Mouse (Mus musculus) liver, adult (tissue): ENCODE results near the gene Rho.

Source experiments
- GATA4 ChIP-seq: IDR thresholded peaks from 2 replicates; pipeline ENCODE4 v1.6.1; 2014; ENCODE audit warnings: mild to moderate bottlenecking, low read length; ENCODE audit not compliant: insufficient replicate concordance

The Rho gene

DNA sequence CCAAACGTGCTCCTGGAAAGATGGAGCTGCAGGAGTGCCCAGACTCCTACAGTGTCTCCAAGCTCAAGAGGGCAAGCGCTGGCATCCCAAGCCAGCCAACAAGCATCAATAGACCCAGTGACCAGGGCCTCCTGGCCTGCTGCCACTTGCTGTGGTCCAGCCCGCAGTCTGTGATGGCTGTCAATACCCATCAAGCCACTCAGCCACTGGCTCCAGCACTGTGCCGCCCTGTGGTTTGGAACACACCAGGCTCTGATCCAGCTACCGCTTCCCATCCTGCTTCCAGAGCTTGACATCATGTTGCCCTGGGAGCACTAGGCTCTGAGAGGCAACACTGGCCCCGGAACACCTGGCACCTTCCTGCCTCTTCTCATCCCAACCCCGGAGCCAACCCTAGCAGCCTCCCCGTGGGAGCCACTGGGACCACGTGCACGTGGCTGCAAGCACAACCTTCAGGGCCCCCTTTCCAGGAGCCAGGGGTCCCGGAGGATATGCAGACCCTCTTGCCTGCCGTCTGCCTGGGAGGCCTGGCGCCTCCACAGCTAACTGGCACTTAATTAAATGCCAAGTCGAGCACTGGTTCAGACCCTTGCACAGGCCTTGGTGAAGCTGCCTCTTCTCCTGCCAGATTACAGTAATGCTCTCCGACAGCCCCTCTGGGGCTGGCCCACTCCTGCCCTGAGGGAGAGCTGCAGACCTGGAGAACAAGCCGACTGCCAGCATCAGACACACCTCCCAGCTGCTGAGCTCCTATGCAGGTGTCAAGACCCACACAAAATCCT lies 42.5 kb downstream of the Rho start:
- no peak for TF ChIP-seq GATA4

GRCm38 (mm10) chr6:115975606-115976005 lies 44.1 kb downstream of the Rho start:
- TF ChIP-seq GATA4, result no peak

- TF ChIP-seq GATA4, result no peak
Observed at GRCm38 (mm10) chr6:115977810-115978209, 46.3 kb downstream of the Rho start.

- no peak for TF ChIP-seq GATA4
Observed at GRCm38 (mm10) chr6:115978596-115978995, 47.0 kb downstream of the Rho start.

DNA sequence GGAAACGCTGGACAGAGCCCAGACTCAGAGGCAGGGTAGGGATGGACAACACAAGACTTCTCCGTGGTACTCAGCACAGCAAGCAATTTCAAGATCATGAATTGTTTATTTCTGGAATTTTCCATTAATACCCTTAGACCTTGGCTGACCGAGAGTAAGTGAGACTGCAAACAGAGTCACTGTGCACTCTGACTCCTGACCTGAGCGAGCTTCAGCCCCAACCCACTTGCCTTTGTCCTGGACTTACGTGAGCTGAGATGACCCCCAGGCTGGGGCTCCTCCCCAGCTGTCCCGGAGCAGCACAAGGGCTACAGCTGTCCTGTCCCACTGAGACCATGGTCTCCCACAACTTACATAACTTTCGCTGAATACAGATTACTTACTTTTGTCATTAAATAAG lies 51.3 kb downstream of the Rho start:
- TF ChIP-seq GATA4, result no peak

GRCm38 (mm10) chr6:115983306-115984038 lies 51.9 kb downstream of the Rho start:
- no peak for TF ChIP-seq GATA4

DNA sequence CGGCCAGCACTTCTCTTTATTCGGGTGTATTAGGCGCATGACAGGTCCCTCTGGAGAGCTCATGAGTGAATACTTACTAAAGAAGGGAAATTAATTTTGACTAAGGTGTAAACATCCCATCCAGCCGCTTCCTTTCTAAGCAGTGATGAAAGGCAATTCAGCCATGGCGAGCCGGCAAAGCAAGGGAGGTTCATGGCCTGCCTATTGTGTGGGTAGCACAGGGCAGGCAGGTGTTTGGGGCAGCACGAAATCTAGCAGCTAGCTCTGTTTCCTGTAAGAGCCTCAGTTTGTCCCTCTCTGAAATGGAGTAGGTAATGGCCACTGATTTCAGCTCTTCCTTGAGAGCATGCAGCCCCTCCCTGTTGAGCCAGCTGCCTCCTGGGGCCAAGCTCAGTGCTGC lies 53.0 kb downstream of the Rho start:
- TF ChIP-seq GATA4, result no peak

- no peak for TF ChIP-seq GATA4
Observed at GRCm38 (mm10) chr6:115985622-115986021, 54.1 kb downstream of the Rho start.

DNA sequence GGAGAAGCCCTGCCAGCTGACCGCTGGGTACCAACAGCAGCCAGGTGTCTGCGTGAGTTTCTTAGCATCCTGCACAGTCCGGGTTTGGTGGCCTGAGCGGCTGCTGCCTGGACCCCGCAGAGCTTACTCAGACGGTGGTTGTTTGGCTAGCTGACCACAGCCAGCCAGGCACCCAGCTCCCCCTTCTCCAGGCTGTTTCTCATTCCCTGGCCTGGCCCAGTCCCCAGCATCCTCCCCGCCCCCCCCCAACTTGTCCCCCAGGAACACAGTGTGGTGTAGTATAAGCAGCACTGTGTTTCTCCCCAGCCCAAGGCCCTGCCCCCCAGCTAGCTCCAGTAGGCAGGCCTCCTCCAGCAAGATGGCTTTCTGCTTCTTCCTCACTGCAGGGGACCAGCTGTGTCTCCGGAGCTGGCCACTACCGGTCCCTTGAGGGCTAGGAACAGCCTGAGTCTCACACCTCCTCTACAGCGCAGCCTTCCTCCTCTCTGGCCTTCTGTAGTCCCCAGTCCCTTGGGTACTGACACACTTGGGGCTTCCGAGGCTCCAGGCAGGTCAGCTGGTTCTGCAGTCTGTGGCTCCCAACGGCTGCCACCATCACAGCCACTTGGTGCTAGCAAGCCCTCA lies 55.0 kb downstream of the Rho start:
- TF ChIP-seq GATA4, result no peak

- no peak for TF ChIP-seq GATA4
Observed at GRCm38 (mm10) chr6:115987096-115987747, 55.7 kb downstream of the Rho start.

GRCm38 (mm10) chr6:115989032-115989431 lies 57.5 kb downstream of the Rho start:
- TF ChIP-seq GATA4, result no peak

DNA sequence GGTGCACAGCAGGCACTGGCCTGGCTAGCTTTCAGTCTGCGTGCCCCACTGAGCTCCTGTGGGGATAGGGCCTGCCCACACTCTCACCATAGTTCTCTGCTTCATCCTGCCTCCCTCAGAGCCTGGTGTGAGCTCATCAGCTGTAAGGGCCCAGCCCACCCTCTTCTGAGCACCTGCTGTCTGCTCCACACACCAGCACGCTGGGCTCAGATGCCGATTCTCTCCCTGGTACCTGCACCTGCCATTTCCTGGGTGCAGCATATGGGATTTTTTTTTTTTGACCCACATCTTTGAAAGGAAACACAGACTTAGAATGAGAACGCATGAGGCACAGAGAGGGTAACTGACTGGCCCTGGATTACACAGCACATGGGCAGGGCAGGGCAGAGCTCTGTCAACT lies 58.1 kb downstream of the Rho start:
- no peak for TF ChIP-seq GATA4
